Mouse (Mus musculus) kidney, embryonic 16.5 days (tissue): ENCODE results near the gene Msi2. TPM values are rescaled to one million over a fixed set of nuclear protein-coding genes. Genes with fewer than 3 reads are reported as not detected.

Experiments used
- ATAC-seq: fragments of 200-750 bp; cut with Nextera tagmentation; 2 replicates; pipeline ENCODE4 v1.8.0; 2017; ENCODE audit warnings: moderate TSS enrichment; ENCODE audit not compliant: low FRiP score, low TSS enrichment
- H3K27ac ChIP-seq: fragments of 300-500 bp; sonication (generic); 2 replicates; pipeline ENCODE4 v1.5.1; 2014; ENCODE audit warnings: low read length
- H3K27me3 ChIP-seq: fragments of 300-500 bp; sonication (generic); 2 replicates; pipeline ENCODE4 v1.6.1; 2014; ENCODE audit warnings: low read length, control low read depth, mixed read lengths; ENCODE audit not compliant: insufficient read depth
- H3K36me3 ChIP-seq: fragments of 300-500 bp; sonication (generic); 2 replicates; pipeline ENCODE4 v1.6.1; 2014; ENCODE audit warnings: low read length, control low read depth, mixed read lengths; ENCODE audit not compliant: insufficient read depth
- H3K4me1 ChIP-seq: fragments of 300-500 bp; sonication (generic); 2 replicates; pipeline ENCODE4 v1.6.1; 2014; ENCODE audit warnings: low read length, control low read depth, mixed read lengths; ENCODE audit not compliant: insufficient read depth
- H3K4me2 ChIP-seq: fragments of 300-500 bp; sonication (generic); replicated peaks from 2 replicates; pipeline ENCODE4 v1.6.1; 2014; ENCODE audit warnings: low read depth, low read length
- H3K4me3 ChIP-seq: fragments of 300-500 bp; sonication (generic); 2 replicates; pipeline ENCODE4 v1.5.1; 2014; ENCODE audit warnings: mild to moderate bottlenecking, low read length
- H3K9ac ChIP-seq: fragments of 300-500 bp; sonication (generic); replicated peaks from 2 replicates; pipeline ENCODE4 v1.6.1; 2014; ENCODE audit warnings: low read length
- H3K9me3 ChIP-seq: fragments of 300-500 bp; sonication (generic); 2 replicates; pipeline ENCODE4 v1.6.1; 2016; ENCODE audit warnings: low read length, control low read depth
- WGBS: fragments of 180-500 bp; shearing (Covaris S2); extraction: QIAGEN DNeasy Blood & Tissue Kit; methylation state at CpG from one replicate; pipeline ENCODE4 v1.1.7; 2014; 5-methylcytosine and 5-hydroxymethylcytosine counted together
- polyA plus RNA-seq: library from polyadenylated mRNA; unstranded; fragments of >200 nt; fragmentation: Nextera tagmentation; extraction: Ambion mirVana; gene quantifications from 2 replicates; pipeline ENCODE4 v1.2.1, GENCODE M21; 2015

Gene Msi2
- polyA plus RNA-seq, 1 experiment from 2014 or later, result 24.3 TPM

DNA sequence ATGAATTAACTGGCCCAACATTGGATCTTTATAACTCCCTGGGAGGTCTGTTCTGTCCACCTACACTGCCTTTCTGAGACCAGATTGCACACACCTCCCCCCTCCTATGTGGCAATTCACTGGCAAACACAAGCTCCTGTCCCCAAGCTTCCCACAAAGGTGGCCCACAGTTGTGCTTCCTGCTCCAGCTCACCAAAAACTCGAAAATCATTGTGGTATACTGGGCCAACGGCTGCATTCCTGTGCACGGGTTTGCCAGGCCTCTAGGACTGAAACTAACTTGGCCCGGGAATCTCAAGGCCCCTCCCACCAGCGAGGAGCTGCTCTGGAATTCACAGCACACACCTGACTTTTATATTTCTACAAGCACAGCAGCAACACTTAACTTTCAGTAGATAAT is 31.3 kb downstream of the Msi2 start:
- ATAC-seq, result no peak
- H3K27me3 ChIP-seq, result no peaks in the 10 kb centered on the region
- H3K4me1 ChIP-seq, result peaks cover 95% of the 10 kb centered on the region

DNA sequence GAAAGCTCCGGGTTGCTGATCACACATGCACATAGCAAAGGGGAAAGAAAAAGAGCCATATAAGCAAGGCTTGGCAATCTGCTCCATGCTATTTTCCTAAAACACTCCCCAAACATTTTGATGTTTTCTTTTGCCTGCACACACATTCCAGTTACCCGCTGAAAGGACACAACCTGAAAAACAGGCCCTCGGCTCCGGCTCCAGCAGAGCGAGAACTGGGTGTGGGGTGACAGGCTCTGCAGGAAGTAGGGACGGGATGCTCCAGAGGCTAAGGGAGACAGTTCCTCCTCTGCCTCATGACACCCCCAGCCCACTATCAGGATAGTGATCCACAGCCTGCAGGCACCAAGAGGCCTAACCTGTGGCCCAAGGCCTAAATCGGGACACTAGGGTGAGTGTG is 32.3 kb downstream of the Msi2 start:
- 0 out of 2 replicates have a peak, but pooled peaks have one; percentile 40 for ATAC-seq
- Histone ChIP-seq H3K27me3 (no peaks in the 10 kb centered on the region), H3K36me3 (peaks cover 16% of the 10 kb centered on the region), H3K4me3 (no peak overlapping the region), H3K27ac (peak overlapping the region; percentile 80), H3K9ac (no peak overlapping the region), H3K4me1 (peaks cover 94% of the 10 kb centered on the region), H3K4me2 (no peak overlapping the region), H3K9me3 (no peaks in the 10 kb centered on the region)
- 22% methylated on average over 7 of the region's 7 CpGs for WGBS

More for the DNA sequence above, 31.3 kb downstream of the Msi2 start:
- H3K4me2 ChIP-seq, result no peak overlapping the region
- peak overlapping the region; percentile 80 for H3K27ac ChIP-seq
- no peaks in the 10 kb centered on the region for H3K9me3 ChIP-seq
- H3K36me3 ChIP-seq, result peaks cover 16% of the 10 kb centered on the region
- no peak overlapping the region for H3K4me3 ChIP-seq
- 0 out of 2 replicates have a peak overlapping the region, but pooled peaks have one; percentile 3 for H3K9ac ChIP-seq
- 37% methylated on average over 5 of the region's 5 CpGs for WGBS

DNA sequence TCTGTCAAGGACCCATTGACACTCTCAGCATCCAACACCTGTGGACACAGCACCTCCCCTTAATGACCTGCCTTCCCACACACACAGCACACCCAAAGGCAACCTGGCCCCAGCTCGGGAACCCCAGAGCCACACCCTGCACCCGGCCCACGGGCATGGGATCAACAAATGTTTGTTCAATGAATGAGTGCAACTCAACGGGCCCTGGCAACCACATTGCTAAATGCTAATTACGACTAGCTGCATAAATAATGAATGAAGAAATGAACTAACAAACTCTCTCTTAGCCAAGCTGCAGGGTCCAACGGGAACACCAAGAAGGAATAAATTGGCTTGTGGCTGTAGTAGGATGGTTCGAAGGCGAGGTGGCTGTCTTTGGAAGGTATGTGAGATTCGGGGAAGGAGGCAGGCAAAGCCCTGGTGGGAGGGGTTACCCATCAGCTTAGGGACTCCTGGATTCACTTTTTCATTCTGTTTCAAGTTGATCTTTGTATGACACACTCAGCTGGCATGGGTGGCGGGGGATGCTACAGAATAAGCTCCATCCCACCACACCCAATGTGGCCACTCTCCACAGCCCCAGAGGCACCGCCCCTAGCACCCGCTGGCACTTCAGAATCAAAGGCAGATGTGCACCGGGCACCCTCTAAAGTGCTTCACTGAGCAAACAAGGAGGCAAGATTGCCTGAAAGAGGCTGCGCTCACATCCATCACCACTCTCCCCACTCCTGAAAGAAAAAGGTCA is 35.1 kb downstream of the Msi2 start:
- no peak for ATAC-seq
- no peak overlapping the region for H3K27ac ChIP-seq
- 60% methylated on average over 14 of the region's 14 CpGs for WGBS

DNA sequence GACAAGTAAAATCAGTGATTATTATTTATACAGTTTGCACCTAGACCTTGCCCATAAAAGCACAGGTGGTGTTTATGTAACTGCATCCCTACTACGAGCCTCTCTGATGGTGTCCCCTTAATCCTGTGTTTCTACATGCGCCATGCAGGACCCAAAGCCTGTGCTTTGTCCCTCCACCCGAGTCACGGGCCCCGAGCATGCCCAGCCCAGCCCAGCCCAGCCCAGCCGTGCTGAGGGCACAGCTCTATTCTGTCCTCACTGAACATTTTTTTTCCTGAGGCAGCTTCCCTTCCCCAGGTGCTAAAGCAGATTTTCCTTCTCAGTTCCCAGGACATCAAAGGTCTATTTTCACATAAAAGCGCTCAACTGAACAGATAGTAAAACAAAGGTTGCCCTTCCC is 41.0 kb downstream of the Msi2 start:
- no peak overlapping the region for H3K27ac ChIP-seq
- ATAC-seq, result 0 out of 2 replicates have a peak, but pooled peaks have one; percentile 50

More for the DNA sequence above, 35.1 kb downstream of the Msi2 start:
- H3K4me1 ChIP-seq, result peaks cover 74% of the 10 kb centered on the region
- no peak overlapping the region for H3K4me3 ChIP-seq
- H3K9ac ChIP-seq, result no peak overlapping the region
- peaks cover 9% of the 10 kb centered on the region for H3K36me3 ChIP-seq
- H3K4me2 ChIP-seq, result no peak overlapping the region
- H3K9me3 ChIP-seq, result no peaks in the 10 kb centered on the region
- H3K27me3 ChIP-seq, result no peaks in the 10 kb centered on the region

DNA sequence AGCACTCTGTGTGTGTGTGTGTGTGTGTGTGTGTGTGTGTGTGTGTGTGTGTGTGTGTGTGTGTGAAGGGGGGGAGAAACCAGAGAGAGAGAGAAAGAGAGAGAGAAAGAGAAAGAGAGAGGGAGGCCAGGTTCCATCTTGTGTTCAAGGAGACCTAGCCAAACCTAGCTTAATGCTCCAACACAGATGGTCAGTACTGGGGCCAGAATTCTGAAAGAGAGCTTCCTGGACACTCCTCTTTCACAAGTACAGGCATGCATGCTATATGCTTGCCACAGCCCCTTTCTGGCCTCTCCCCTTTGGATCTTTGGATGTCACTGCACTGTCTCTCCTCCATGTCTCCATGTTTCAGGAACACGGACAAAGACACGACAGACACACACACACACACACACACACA is 41.7 kb downstream of the Msi2 start:
- Histone ChIP-seq H3K4me1 (peaks cover 29% of the 10 kb centered on the region), H3K9me3 (no peaks in the 10 kb centered on the region), H3K36me3 (peaks cover 25% of the 10 kb centered on the region), H3K27ac (0 out of 2 replicates have a peak overlapping the region, but pooled peaks have one; percentile 12), H3K4me3 (no peak overlapping the region), H3K4me2 (no peak overlapping the region), H3K9ac (no peak overlapping the region), H3K27me3 (no peaks in the 10 kb centered on the region)
- 80% methylated on average over 2 of the region's 2 CpGs for WGBS
- ATAC-seq, result no peak

More for the DNA sequence above, 41.0 kb downstream of the Msi2 start:
- Histone ChIP-seq H3K4me1 (peaks cover 36% of the 10 kb centered on the region), H3K36me3 (peaks cover 25% of the 10 kb centered on the region), H3K4me3 (no peak overlapping the region), H3K9me3 (no peaks in the 10 kb centered on the region), H3K27me3 (no peaks in the 10 kb centered on the region), H3K9ac (no peak overlapping the region), H3K4me2 (no peak overlapping the region)
- WGBS, result 50% methylated on average over 7 of the region's 7 CpGs

DNA sequence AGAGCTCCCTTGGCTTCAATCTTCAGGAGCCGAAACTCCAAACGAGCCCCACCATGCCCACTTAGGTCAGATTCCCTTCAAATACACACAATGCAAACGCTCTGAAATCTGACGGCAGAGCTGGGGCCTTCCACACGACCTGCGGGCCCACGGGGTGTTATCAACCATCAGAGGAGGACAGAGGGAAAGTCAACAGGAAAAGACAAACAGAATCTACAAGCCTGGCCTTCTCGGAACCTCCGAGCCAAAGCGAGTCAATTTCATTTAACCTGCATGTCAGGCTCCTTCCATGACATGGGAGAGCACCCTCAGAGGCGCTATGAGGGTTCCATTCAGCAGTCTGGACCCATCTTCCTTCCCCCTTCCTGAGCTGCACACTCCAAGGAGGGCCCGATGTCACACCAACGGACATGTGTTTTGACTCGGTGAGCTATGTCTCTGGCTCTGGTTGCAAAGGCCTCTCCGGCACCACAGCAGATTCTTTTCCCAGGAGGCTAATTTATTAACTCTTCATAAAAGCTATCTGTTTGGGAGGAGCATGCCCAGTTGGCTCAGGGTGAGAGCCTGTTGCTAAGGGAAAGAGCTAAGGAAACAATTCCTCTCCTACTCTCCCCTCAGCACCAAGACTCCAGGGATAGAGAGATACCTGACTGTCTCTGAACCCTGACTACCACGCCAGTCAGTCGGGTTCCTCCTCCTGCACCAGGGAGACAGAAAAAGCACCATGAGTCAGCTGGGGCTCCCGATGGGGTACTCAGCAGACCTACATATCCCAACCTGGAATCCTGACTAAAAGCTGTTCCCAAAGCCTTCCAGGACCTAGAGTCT is 42.6 kb downstream of the Msi2 start:
- no peak overlapping the region; the same call in 1 of the 2 replicates for H3K9ac ChIP-seq
- no peak; the same call in 1 of the 2 replicates for ATAC-seq
- H3K9me3 ChIP-seq, result no peaks in the 10 kb centered on the region
- H3K27ac ChIP-seq, result no peak overlapping the region
- no peak overlapping the region for H3K4me2 ChIP-seq
- H3K4me1 ChIP-seq, result peaks cover 21% of the 10 kb centered on the region
- H3K27me3 ChIP-seq, result no peaks in the 10 kb centered on the region
- H3K4me3 ChIP-seq, result no peak overlapping the region
- peaks cover 28% of the 10 kb centered on the region for H3K36me3 ChIP-seq
- 67% methylated on average over 18 of the region's 18 CpGs for WGBS

DNA sequence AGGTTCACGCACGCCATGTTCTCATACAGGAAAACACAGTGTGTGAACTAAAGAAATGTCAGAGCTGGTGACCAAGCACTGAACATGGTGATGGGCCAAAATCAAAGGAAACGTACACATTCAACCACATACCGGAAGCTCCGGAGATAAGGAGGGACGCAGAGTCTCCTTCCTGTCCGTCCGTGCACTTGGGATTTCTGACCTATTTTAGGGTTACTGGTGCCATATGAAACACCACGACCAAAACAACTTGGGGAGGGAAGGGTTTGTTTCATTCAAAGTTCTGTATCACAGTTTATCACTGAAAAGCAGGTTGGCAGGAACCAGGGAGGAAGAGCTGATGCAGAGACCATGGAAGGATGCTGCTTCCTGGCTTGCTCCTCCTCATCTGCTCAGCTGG is 44.2 kb downstream of the Msi2 start:
- 79% methylated on average over 9 of the region's 9 CpGs for WGBS
- H3K36me3 ChIP-seq, result peaks cover 31% of the 10 kb centered on the region
- no peaks in the 10 kb centered on the region for H3K9me3 ChIP-seq
- no peak overlapping the region for H3K4me2 ChIP-seq
- peaks cover 23% of the 10 kb centered on the region for H3K4me1 ChIP-seq
- no peaks in the 10 kb centered on the region for H3K27me3 ChIP-seq
- H3K9ac ChIP-seq, result no peak overlapping the region
- no peak overlapping the region for H3K27ac ChIP-seq
- H3K4me3 ChIP-seq, result no peak overlapping the region
- ATAC-seq, result no peak

DNA sequence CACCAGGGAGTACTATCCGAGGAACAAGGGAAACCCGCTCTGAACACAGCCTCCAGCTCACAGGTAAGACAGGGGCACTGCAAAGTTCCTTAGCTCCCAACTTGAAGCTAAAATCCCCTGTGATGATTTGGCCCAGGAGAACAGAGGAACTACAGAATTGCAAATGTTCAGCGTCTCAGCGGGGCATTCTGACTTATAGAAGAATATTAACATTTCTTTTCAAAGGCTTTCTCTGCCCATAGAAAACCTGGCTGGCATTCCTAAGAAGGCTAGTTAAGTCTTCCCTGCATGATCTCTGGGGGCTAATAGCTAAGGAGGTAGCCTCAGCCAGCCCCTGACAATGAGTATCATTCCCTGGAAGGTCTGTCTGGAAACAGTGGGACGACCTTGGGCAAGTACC is 47.4 kb downstream of the Msi2 start:
- Histone ChIP-seq H3K36me3 (peaks cover 48% of the 10 kb centered on the region), H3K9me3 (no peaks in the 10 kb centered on the region), H3K27ac (no peak overlapping the region), H3K4me3 (no peak overlapping the region), H3K4me2 (no peak overlapping the region), H3K4me1 (peaks cover 6% of the 10 kb centered on the region), H3K27me3 (no peaks in the 10 kb centered on the region), H3K9ac (no peak overlapping the region)
- ATAC-seq, result no peak
- 84% methylated on average over 5 of the region's 5 CpGs for WGBS

DNA sequence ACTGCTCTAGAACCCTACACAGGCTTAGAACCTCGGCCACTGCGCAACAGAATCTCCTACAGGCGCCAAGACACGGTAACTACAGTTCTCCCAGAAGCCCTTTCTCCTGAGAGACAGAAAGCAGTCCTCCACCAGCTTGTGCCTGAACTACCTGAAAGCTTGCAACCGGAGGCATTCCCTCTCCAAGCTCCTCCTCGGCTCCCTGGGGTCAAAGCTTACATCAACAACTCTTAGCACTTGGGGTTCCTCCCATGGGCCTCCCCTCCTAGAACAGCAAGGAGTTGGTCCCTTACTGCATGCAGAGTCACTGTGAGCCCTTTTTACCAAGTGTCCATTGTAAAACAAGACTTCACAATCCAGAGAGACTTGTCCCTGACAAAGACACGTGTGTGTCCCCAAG is 49.2 kb downstream of the Msi2 start:
- Histone ChIP-seq H3K36me3 (peaks cover 35% of the 10 kb centered on the region), H3K27ac (no peak overlapping the region)

More for the DNA sequence above, 49.2 kb downstream of the Msi2 start:
- WGBS, result 77% methylated on average over 7 of the region's 7 CpGs
- H3K4me3 ChIP-seq, result no peak overlapping the region
- H3K27me3 ChIP-seq, result no peaks in the 10 kb centered on the region
- H3K4me2 ChIP-seq, result no peak overlapping the region
- no peak for ATAC-seq
- H3K9me3 ChIP-seq, result no peaks in the 10 kb centered on the region
- peaks cover 3% of the 10 kb centered on the region; the same call in 1 of the 2 replicates for H3K4me1 ChIP-seq
- no peak overlapping the region for H3K9ac ChIP-seq
